Mouse (Mus musculus) A20 (cell line): ENCODE data around the gene Tm6sf1.

Source experiments
- DNase-seq: peaks from one replicate; pipeline ENCODE4 v3.0.0-alpha.2; 2011; ENCODE audit warnings: low read depth, low spot score

Tm6sf1 gene

DNA sequence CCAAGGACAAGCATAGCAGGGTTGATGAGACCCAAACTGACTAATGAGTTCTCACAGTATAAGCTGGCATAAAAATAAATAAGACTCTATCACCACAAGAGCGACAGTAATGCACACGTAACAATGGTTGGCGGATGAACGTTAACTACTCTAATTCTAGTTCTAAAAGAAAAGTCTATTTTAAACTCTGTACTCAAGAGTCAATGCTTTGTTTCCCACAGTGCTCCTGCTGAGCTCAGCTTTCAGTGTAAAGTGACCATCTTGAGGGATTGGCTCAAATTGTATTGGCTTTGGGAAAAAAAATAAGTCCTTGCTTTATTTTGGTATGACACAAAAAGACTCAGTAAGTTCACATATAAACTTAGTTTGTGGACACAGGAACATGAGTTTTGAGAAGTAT, 26.3 kb downstream of the Tm6sf1 start:
- DNase-seq, result no peak

DNA sequence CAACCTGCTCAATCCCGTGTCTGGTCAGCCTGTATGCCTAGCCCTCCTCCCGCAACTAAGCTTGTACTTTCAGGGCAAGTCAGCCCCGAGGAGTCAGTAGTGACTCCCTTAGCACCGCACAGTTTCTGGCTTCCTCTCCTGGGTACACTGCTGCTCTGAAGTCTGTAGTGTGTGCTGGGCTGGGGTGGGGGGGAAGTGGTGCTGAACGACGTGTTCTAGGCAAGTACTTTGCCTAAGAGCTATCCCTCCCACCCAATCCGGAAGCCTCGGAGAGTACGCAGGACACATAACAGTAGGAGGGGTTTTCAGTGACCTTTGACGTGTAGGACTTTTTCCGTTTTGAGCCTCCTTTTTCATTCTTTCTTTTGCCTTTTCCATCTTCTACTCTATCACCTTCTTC, 40.6 kb downstream of the Tm6sf1 start:
- DNase-seq, result no peak

DNA sequence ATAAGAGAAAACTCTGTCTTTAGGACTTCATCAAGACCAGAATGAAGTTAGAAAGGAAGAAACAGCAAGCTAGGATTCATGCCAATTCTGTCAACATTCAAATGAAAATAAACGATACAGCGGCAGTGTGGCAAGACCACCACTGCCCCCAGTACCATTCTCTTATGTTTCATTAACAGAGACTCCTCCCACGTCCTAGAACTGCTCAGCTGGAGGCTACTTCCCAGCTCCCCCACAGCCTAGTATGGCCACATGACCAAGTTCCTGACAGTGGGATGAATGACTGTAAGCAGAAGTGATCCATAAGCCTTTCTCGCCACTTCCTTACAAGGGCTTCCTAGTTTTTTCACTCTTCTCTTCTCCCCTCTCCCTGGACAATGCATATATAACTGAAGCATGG, 45.3 kb downstream of the Tm6sf1 start:
- DNase-seq, result no peak

GRCm38 (mm10) chr7:81904926-81905325, 46.1 kb downstream of the Tm6sf1 start:
- DNase-seq, result no peak

DNA sequence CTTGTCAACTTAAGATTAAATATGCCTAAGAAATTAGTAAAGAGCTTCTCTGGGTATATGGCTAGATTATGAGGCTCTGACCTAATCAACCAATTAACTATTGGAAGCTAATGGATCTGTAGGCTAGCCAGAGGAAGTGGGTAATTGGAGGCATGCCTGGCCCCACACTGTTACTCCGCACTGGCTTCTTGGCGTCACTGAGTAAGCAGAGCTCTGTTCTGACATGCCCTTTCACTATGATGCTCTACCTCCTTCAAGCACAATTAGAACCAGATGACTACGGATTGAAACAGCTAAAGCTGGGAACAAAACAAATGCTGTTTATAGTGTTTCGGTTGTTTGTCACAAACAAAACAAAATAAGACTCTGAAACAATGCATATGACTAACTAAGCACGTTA, 59.5 kb downstream of the Tm6sf1 start:
- DNase-seq, result no peak

DNA sequence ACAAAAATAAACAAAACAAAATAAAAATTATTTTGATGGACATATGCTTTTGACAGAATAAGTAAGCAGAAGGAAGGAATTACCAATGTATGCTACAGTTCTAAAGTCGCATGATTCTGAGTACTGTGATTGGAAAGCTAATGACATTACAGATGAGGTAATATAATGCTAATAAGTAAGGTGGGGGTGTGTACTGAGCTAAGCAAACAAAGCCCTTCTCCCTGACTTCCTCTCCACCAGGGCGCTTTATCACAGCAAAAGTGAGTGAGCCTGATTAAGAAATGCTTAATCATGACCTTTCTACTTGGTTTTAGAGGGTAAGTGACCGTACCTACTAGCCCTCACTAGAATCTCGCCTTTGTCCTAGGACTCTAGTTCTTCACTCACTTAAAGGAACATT, 61.5 kb downstream of the Tm6sf1 start:
- no peak for DNase-seq

- peak; percentile 80 for DNase-seq
Observed at GRCm38 (mm10) chr7:81921379-81921952, 62.7 kb downstream of the Tm6sf1 start.

DNA sequence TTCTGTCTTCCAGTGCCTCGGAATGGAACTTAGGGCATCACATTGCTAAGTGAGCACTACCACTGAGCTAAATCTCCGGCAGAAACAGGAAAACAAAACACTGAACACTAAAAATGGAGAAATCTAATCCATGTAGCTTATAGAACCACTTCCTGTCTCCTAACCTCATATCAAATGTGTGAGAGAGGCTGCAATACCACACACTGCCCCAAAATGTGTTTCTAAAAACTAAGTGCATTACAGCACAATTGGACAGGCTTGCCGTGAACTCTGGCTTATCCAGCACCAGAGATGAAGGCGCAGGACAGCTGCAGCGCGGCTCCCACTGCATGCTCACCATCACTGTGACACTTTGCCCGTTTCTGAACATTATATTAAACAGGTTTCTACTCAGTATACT, 70.2 kb downstream of the Tm6sf1 start:
- no peak for DNase-seq

GRCm38 (mm10) chr7:81932521-81933045, 73.8 kb downstream of the Tm6sf1 start:
- DNase-seq, result no peak

DNA sequence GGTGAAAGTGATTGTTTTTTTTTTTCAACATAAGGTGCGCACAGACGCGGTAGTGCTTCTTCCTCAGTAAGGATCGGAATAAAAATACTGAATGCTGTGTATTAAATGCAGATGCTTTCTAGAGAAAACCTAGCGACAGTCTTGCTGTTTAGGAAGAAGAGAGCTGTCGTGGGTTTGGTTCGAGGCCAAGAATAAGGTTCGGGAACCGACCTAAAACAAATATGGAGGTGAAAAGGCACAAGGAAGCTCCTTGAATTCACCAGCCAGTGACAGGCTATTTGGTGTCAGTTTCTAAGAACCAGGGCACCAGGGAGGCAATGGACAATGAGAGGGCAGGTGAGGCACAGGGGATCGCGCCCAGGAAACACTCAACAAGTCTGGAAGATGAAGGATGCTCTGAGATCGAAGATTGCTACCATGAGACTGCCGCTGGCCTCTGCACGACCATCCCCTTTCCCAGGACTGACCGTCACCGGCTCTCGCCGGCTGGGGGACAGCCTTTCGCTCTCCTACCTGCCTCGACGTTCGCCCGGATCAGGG, 74.3 kb downstream of the Tm6sf1 start:
- no peak for DNase-seq

- DNase-seq, result no peak
Observed at GRCm38 (mm10) chr7:81933601-81934266, 74.9 kb downstream of the Tm6sf1 start.
